Mouse (Mus musculus): ENCODE measurements around the gene Notch3. TPM values are rescaled to one million over a fixed set of nuclear protein-coding genes. Genes with fewer than 3 reads are reported as not detected.
"Not testable (repeated sequence)": the region's sequence is repeated elsewhere in the genome, so short reads cannot be mapped to it uniquely, and the experiment has no call there.

Gene Notch3
- polyA plus RNA-seq, 1 experiment: 75.6 TPM

DNA sequence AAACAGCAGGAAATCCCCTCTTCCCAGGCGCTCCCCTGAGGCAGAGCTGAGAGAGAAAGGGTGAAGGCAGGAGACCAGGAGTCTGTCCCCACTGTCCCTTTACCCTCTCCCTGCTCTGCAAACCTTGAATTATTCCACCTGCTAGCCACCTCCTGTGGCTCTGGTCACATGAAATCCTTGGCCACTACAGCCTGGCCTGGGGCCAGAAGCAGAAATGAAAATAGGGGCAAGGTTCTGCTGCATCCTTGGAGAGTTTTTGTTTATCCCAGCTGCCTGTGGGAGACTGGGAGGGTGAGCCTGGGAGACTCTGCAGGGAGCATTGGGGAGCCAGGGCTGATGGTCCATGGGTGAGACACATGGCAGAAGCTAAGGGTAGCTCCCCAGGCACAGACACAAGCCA is 69.0 kb downstream of the Notch3 start:
- no peak overlapping the region for H3K9ac ChIP-seq (ENCODE audit: low read depth, poor library complexity, severe bottlenecking)
- H3K4me3 ChIP-seq (ENCODE audit: low read depth, low read length): no peak overlapping the region
- H3K36me3 ChIP-seq (ENCODE audit: control insufficient read depth, insufficient read depth, low read length, poor library complexity, severe bottlenecking): no peaks in the 10 kb centered on the region
- H3K4me1 ChIP-seq (ENCODE audit: control insufficient read depth, insufficient read depth, low read length): no peaks in the 10 kb centered on the region
- TF ChIP-seq POLR2A (IDR thresholded peaks at IDR 0.05; ENCODE audit: insufficient read depth, low read length) (no peak), EP300 (IDR thresholded peaks at IDR 0.05; ENCODE audit: insufficient read depth, low read depth, low read length) (no peak), CTCF (IDR thresholded peaks at IDR 0.05; ENCODE audit: low read depth, low read length) (no peak)
- 0 out of 2 replicates have a peak, but pooled peaks cover 2% of the 10 kb centered on the region for H3K27me3 ChIP-seq (ENCODE audit: control insufficient read depth, insufficient read depth, low read length, poor library complexity, severe bottlenecking)
- peaks cover 9% of the 10 kb centered on the region for H3K9me3 ChIP-seq (replicated peaks; ENCODE audit: control insufficient read depth, insufficient read depth, low read length, poor library complexity, severe bottlenecking)
- H3K27ac ChIP-seq (ENCODE audit: insufficient read depth, low read length): no peak overlapping the region

DNA sequence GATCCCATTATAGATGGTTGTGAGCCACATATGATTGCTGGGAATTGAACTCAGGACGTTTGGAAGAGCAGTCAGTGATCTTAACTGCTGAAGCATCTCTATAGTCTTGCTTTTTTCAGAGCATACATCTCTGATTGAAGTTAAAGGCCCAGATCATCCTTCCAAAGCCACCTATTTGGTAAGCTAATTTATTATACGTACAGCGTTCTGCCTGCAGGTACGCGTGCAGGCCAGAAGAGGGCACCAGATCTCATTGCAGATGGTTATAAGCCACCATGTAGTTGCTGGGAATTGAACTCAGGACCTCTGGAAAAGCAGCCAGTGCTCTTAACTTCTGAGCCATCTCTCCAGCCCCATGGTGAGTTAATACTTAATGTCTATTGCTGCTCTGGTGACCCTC is 73.8 kb downstream of the Notch3 start:
- H3K9me3 ChIP-seq (replicated peaks; ENCODE audit: control insufficient read depth, insufficient read depth, low read length, poor library complexity, severe bottlenecking): peaks cover 9% of the 10 kb centered on the region
- no peaks in the 10 kb centered on the region for H3K36me3 ChIP-seq (ENCODE audit: control insufficient read depth, insufficient read depth, low read length, poor library complexity, severe bottlenecking)
- H3K4me3 ChIP-seq (ENCODE audit: low read depth, low read length): no peak overlapping the region
- no peaks in the 10 kb centered on the region for H3K27me3 ChIP-seq (ENCODE audit: control insufficient read depth, insufficient read depth, low read length, poor library complexity, severe bottlenecking)
- H3K9ac ChIP-seq (ENCODE audit: low read depth, poor library complexity, severe bottlenecking): no peak overlapping the region
- peak; percentile 54 for TF ChIP-seq CTCF (IDR thresholded peaks at IDR 0.05; ENCODE audit: low read depth, low read length)
- TF ChIP-seq POLR2A (IDR thresholded peaks at IDR 0.05; ENCODE audit: insufficient read depth, low read length): no peak
- no peaks in the 10 kb centered on the region for H3K4me1 ChIP-seq (ENCODE audit: control insufficient read depth, insufficient read depth, low read length)
- no peak overlapping the region for H3K27ac ChIP-seq (ENCODE audit: insufficient read depth, low read length)

DNA sequence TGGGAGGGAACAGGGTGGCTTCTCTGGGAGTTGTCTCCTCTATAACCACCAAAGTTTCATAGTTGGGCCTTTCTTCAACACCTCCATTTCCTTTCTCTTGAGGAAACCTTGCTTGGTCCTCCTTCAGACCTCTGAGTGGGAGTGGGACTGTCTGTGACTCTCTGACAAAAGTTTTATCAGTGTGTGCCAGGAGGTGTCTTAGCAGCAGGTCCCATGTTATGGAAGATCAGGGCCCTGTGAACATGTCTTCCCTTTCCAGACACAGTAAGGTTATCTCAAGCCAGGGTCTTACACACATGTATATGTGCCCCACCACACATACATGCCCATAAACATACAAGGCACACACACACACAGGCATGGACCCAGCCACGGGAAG is 74.4 kb downstream of the Notch3 start:
- H3K27ac ChIP-seq (ENCODE audit: insufficient read depth, low read length): no peak overlapping the region
- H3K4me3 ChIP-seq (ENCODE audit: low read depth, low read length): no peak overlapping the region
- no peaks in the 10 kb centered on the region for H3K4me1 ChIP-seq (ENCODE audit: control insufficient read depth, insufficient read depth, low read length)
- no peak overlapping the region for H3K9ac ChIP-seq (ENCODE audit: low read depth, poor library complexity, severe bottlenecking)
- no peak for TF ChIP-seq CTCF (IDR thresholded peaks at IDR 0.05; ENCODE audit: low read depth, low read length)
- no peak for TF ChIP-seq EP300 (IDR thresholded peaks at IDR 0.05; ENCODE audit: insufficient read depth, low read depth, low read length)
- TF ChIP-seq POLR2A (IDR thresholded peaks at IDR 0.05; ENCODE audit: insufficient read depth, low read length): no peak
- H3K27me3 ChIP-seq (ENCODE audit: control insufficient read depth, insufficient read depth, low read length, poor library complexity, severe bottlenecking): no peaks in the 10 kb centered on the region
- peaks cover 9% of the 10 kb centered on the region for H3K9me3 ChIP-seq (replicated peaks; ENCODE audit: control insufficient read depth, insufficient read depth, low read length, poor library complexity, severe bottlenecking)
- no peaks in the 10 kb centered on the region for H3K36me3 ChIP-seq (ENCODE audit: control insufficient read depth, insufficient read depth, low read length, poor library complexity, severe bottlenecking)

DNA sequence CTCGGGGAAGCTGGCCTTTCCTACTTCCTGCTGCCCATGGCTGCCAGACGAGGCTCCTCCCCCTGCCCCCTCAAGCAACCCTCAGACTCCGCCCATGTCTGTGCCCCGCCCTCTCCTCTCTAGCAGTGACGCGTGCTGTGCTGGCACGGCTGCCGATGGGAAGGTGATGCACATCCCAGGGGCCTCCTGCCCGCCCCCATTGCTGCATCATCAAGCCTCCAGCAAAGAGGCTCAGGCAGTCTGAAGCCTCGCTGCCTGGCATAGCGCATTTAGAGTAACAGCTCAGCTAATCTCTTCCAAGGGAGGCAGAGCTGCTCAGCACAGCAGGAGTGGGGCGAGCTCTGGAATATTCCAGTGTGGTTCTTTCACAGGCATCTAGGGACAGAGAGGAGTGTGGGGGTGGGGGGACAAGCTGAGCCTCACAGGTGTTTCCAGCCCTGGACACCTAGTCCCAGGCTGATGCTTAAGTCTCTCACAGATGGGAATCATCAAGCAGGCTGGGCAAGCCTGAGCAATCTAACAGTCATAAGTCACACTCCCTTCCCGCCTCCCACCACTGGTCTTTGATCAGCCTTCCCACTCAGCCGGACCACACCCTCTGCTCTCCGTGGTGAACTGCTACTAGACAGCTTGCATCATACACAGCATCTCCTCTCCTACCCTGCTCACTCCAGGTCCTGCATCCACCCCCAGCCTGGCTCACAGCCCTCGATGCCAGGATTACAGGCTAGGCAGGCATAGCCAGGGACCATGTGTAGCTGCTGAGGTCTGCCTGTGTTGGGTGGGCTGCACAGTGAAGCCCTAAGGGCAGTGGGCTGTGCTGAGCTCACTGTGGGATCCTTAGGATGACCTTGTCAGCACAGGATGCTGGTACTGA is 75.0 kb downstream of the Notch3 start:
- H3K9me3 ChIP-seq (replicated peaks; ENCODE audit: control insufficient read depth, insufficient read depth, low read length, poor library complexity, severe bottlenecking); H3K4me3 ChIP-seq (ENCODE audit: low read depth, low read length); H3K4me1 ChIP-seq (ENCODE audit: control insufficient read depth, insufficient read depth, low read length); H3K27ac ChIP-seq (ENCODE audit: insufficient read depth, low read length); H3K36me3 ChIP-seq (ENCODE audit: control insufficient read depth, insufficient read depth, low read length, poor library complexity, severe bottlenecking); H3K9ac ChIP-seq (ENCODE audit: low read depth, poor library complexity, severe bottlenecking); H3K27me3 ChIP-seq (ENCODE audit: control insufficient read depth, insufficient read depth, low read length, poor library complexity, severe bottlenecking): not testable (repeated sequence)

DNA sequence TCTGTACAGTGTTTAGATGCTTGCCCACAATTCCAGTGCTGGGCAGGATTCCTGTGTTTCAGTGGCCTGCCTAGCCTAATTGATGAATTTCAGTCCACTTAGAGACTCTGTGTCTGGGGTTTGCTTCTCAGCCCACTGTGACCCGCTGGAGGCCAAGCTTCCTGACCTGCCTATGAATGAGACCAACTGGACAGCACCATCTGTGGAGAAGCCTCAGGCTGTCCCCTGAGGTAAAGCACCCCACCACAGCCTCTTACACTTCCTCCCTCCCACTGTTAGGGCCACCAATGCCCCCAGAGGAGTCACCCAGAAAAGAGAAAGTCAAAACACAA is 75.7 kb downstream of the Notch3 start:
- Histone ChIP-seq H3K9ac (ENCODE audit: low read depth, poor library complexity, severe bottlenecking) (no peak overlapping the region), H3K9me3 (replicated peaks; ENCODE audit: control insufficient read depth, insufficient read depth, low read length, poor library complexity, severe bottlenecking) (peaks cover 9% of the 10 kb centered on the region; the same call in 1 of the 2 replicates), H3K27me3 (ENCODE audit: control insufficient read depth, insufficient read depth, low read length, poor library complexity, severe bottlenecking) (no peaks in the 10 kb centered on the region), H3K36me3 (ENCODE audit: control insufficient read depth, insufficient read depth, low read length, poor library complexity, severe bottlenecking) (no peaks in the 10 kb centered on the region), H3K4me1 (ENCODE audit: control insufficient read depth, insufficient read depth, low read length) (no peaks in the 10 kb centered on the region), H3K4me3 (ENCODE audit: low read depth, low read length) (no peak overlapping the region), H3K27ac (ENCODE audit: insufficient read depth, low read length) (no peak overlapping the region)
- no peak for TF ChIP-seq POLR2A (IDR thresholded peaks at IDR 0.05; ENCODE audit: insufficient read depth, low read length)
- TF ChIP-seq EP300 (IDR thresholded peaks at IDR 0.05; ENCODE audit: insufficient read depth, low read depth, low read length): no peak
- TF ChIP-seq CTCF (IDR thresholded peaks at IDR 0.05; ENCODE audit: low read depth, low read length): no peak

DNA sequence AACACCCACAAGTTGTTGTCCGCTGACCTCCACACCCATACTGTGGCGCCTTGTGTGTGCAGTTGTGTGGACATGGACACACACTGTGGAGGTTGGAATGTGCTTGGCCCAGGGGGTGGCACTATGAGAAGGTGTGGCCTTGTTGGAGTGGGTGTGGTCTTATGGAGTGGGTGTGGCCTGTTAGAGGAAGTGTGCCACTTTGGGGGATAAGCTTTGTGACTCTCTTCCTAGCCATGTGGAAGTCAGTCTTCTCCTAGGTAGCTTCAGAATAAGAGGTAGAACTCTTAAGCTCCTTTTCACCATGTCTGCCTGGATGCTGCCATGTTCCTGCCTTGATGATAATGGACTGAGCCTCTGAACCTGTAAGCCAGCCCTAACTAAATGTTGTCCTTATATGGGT is 79.6 kb downstream of the Notch3 start:
- Histone ChIP-seq H3K4me1 (ENCODE audit: control insufficient read depth, insufficient read depth, low read length) (no peaks in the 10 kb centered on the region), H3K36me3 (ENCODE audit: control insufficient read depth, insufficient read depth, low read length, poor library complexity, severe bottlenecking) (no peaks in the 10 kb centered on the region), H3K9me3 (replicated peaks; ENCODE audit: control insufficient read depth, insufficient read depth, low read length, poor library complexity, severe bottlenecking) (no peaks in the 10 kb centered on the region), H3K9ac (ENCODE audit: low read depth, poor library complexity, severe bottlenecking) (no peak overlapping the region), H3K27ac (ENCODE audit: insufficient read depth, low read length) (no peak overlapping the region), H3K27me3 (ENCODE audit: control insufficient read depth, insufficient read depth, low read length, poor library complexity, severe bottlenecking) (no peaks in the 10 kb centered on the region), H3K4me3 (ENCODE audit: low read depth, low read length) (no peak overlapping the region)
- no peak for TF ChIP-seq EP300 (IDR thresholded peaks at IDR 0.05; ENCODE audit: insufficient read depth, low read depth, low read length)
- no peak for TF ChIP-seq CTCF (IDR thresholded peaks at IDR 0.05; ENCODE audit: low read depth, low read length)
- no peak for TF ChIP-seq POLR2A (IDR thresholded peaks at IDR 0.05; ENCODE audit: insufficient read depth, low read length)
